Comparison of ENCODE assay signal across 14 mouse cellular contexts in the genomic region with DNA sequence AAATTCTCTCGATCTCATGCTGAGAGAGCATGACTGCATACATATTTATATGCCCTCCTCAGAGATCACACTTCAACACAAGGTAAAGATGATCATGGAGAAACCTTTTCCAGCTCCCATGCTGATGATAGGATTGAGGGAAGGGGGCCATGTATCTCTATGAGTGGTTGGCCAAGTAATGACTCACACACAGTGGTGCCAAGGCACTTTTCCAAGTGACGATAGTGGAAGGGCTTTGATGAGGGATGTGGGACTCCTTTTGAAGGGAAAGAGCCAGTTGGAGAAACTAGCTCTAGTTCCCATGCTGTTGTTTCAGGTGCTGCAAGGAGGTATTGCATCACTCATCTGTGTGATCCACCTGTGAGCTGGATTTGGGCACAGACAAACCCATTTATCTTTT.
DNase-seq lines count a peak whose midpoint lies in the region.
"Had no signal": no experiment of that assay in that cellular context is flagged by ENCODE, and none has a peak within 500 bp of the region (broad histone marks: within the 10 kb centered on the region; RNA-seq: fewer than 3 reads in every experiment).

No protein-coding gene starts in this region.

- DNase-seq in cerebellum, postnatal 10 days = peak; percentile 53 to 68
- DNase-seq in cerebellum, adult 11 months = no peak
- peak; percentile 69 for DNase-seq in heart, adult 11 months
- no peak for DNase-seq in heart, postnatal 14 days
- peak; percentile 10 for DNase-seq in left cerebral cortex, postnatal 4 days
- no peak for DNase-seq in left cerebral cortex, adult 8-10 months (ENCODE audit: low spot score in 2 of 2)
- peak; percentile 10 for DNase-seq in right cerebral cortex, postnatal 25 days
- DNase-seq in right cerebral cortex, postnatal 36 days (ENCODE audit: low spot score in 2 of 2) = no peak
- DNase-seq: adrenal gland, postnatal 14 days; B cell, adult 2 months; cerebellum, adult 18-20 months; cerebellum, adult 9-10 months; gastrocnemius, postnatal 10 days; gastrocnemius, postnatal 36 days had no signal

- intact Hi-C loops in heart, postnatal 14 days (cut with DNase I) = no loop called here
- intact Hi-C loops in left cerebral cortex, postnatal 4 days (cut with DNase I) = no loop called here

Comparison
In these comparisons a context has a peak if more than half of its experiments do, and no peak if none do; other contexts are left out.
1. DNase-seq: peak in cerebellum, postnatal 10 days (2 of 2), heart, adult 11 months (single experiment), left cerebral cortex, postnatal 4 days (single experiment) and right cerebral cortex, postnatal 25 days (single experiment); none in cerebellum, adult 11 months (single experiment), heart, postnatal 14 days (0 of 2), left cerebral cortex, adult 8-10 months (0 of 2) and right cerebral cortex, postnatal 36 days (0 of 2).